Mouse (Mus musculus) spleen, adult 12 weeks (tissue): ENCODE results near the gene Ssbp1.

Source experiments
- DNase-seq: peaks from one replicate; pipeline ENCODE4 v3.0.0; 2022; ENCODE audit warnings: low spot score

The Ssbp1 gene

GRCm38 (mm10) chr6:40470916-40471719 lies at the start of gene Ssbp1:
Ssbp1 (plus strand) TSS chr6:40471352.
- DNase-seq, result peak; percentile 84

- no peak for DNase-seq
Measured at GRCm38 (mm10) chr6:40423013-40423412, 48.1 kb upstream of the Ssbp1 start.

- DNase-seq, result no peak
Measured at GRCm38 (mm10) chr6:40423774-40424173, 47.4 kb upstream of the Ssbp1 start.

- DNase-seq, result no peak
Measured at GRCm38 (mm10) chr6:40427441-40427840, 43.7 kb upstream of the Ssbp1 start.

GRCm38 (mm10) chr6:40428696-40429095 lies 42.5 kb upstream of the Ssbp1 start:
- no peak for DNase-seq

- no peak for DNase-seq
Measured at GRCm38 (mm10) chr6:40429521-40429931, 41.6 kb upstream of the Ssbp1 start.

- DNase-seq, result no peak
Measured at GRCm38 (mm10) chr6:40430251-40430650, 40.9 kb upstream of the Ssbp1 start.

GRCm38 (mm10) chr6:40430878-40431277 lies 40.3 kb upstream of the Ssbp1 start:
- no peak for DNase-seq

GRCm38 (mm10) chr6:40431356-40431755 lies 39.8 kb upstream of the Ssbp1 start:
- DNase-seq, result no peak

GRCm38 (mm10) chr6:40431812-40432211 lies 39.3 kb upstream of the Ssbp1 start:
- DNase-seq, result no peak

- no peak for DNase-seq
Measured at GRCm38 (mm10) chr6:40432346-40433275, 38.5 kb upstream of the Ssbp1 start.

- no peak for DNase-seq
Measured at GRCm38 (mm10) chr6:40434697-40435096, 36.5 kb upstream of the Ssbp1 start.

- no peak for DNase-seq
Measured at GRCm38 (mm10) chr6:40435151-40436046, 35.8 kb upstream of the Ssbp1 start.

- DNase-seq, result peak; percentile 57
Measured at GRCm38 (mm10) chr6:40436047-40436483, 35.1 kb upstream of the Ssbp1 start, which contains the start of gene E330009J07Rik. E330009J07Rik (minus strand) TSS chr6:40436135.

- DNase-seq, result no peak
Measured at GRCm38 (mm10) chr6:40438936-40439335, 32.2 kb upstream of the Ssbp1 start, which contains the start of gene Wee2. Wee2 (plus strand) TSS chr6:40439088.

GRCm38 (mm10) chr6:40439731-40440130 lies 31.4 kb upstream of the Ssbp1 start:
- DNase-seq, result no peak

GRCm38 (mm10) chr6:40441276-40441675 lies 29.9 kb upstream of the Ssbp1 start:
- no peak for DNase-seq

- no peak for DNase-seq
Measured at GRCm38 (mm10) chr6:40441755-40442154, 29.4 kb upstream of the Ssbp1 start.

- DNase-seq, result no peak
Measured at GRCm38 (mm10) chr6:40443281-40443928, 27.7 kb upstream of the Ssbp1 start.

- DNase-seq, result no peak
Measured at GRCm38 (mm10) chr6:40448626-40449025, 22.5 kb upstream of the Ssbp1 start.

GRCm38 (mm10) chr6:40454436-40455041 lies 16.6 kb upstream of the Ssbp1 start:
- DNase-seq, result no peak
